Mouse (Mus musculus) gastrocnemius, postnatal 25 days (tissue): ENCODE data around the gene Tbc1d25. TPM values are rescaled to one million over a fixed set of nuclear protein-coding genes. Genes with fewer than 3 reads are reported as not detected.

Source experiments
- total RNA-seq, 2 experiments: library from RNA; stranded (reverse); gene quantifications; 1 replicate in 1 of 2; 2 replicates in 1 of 2; pipeline ENCODE4 v1.2.3; 2021

The Tbc1d25 gene
- total RNA-seq, 2 experiments from 2014 or later, result 2.5 to 2.6 TPM

Other genes with a start within 250 kb of the Tbc1d25 start
- gene Eras, start 247.6 kb downstream of the Tbc1d25 start, total RNA-seq, result not detected
- gene Hdac6, start 228.3 kb downstream of the Tbc1d25 start, total RNA-seq, result 1 to 10 TPM; 3.9 to 5.0 TPM
- gene Gata1, start 198.1 kb downstream of the Tbc1d25 start, total RNA-seq, result not detected
- not detected for gene Glod5, start 157.7 kb downstream of the Tbc1d25 start, total RNA-seq
- gene Suv39h1, start 101.4 kb downstream of the Tbc1d25 start, total RNA-seq, result 1 to 10 TPM; 3.0 to 3.6 TPM
- gene Was, start 85.7 kb downstream of the Tbc1d25 start, total RNA-seq, result under 1 TPM; 0.46 to 0.54 TPM
- 10 to 100 TPM; 11.8 to 16.3 TPM for gene Wdr13, start 43.3 kb downstream of the Tbc1d25 start, total RNA-seq
- gene Rbm3, start 30.3 kb downstream of the Tbc1d25 start, total RNA-seq, result 10 to 100 TPM; 44.1 to 60.8 TPM
- 10 to 100 TPM; 10.3 to 10.7 TPM for gene Ebp, start 17.3 kb upstream of the Tbc1d25 start, total RNA-seq
- 1 to 10 TPM; 3.6 to 4.3 TPM for gene Porcn, start 30.3 kb upstream of the Tbc1d25 start, total RNA-seq
- gene Ftsj1, start 76.2 kb upstream of the Tbc1d25 start, total RNA-seq, result 10 to 100 TPM; 12.4 to 13.2 TPM
- gene Slc38a5, start 95.0 kb upstream of the Tbc1d25 start, total RNA-seq, result not detected
- gene Ssxb10, start 151.2 kb upstream of the Tbc1d25 start, total RNA-seq, result not detected
- gene Ssxb9, start 190.8 kb upstream of the Tbc1d25 start, total RNA-seq, result not detected
- not detected for gene Ssxb1, start 237.1 kb upstream of the Tbc1d25 start, total RNA-seq